Mouse (Mus musculus) liver, embryonic 16.5 days (tissue): ENCODE measurements at regions not wholly inside any gene's neighbourhood (a gene's known extent, or its start where the extent isn't known, plus 50 kb on each side); places are given as distances from the start of the nearest gene placed in this dataset.

Experiments used
- ATAC-seq: fragments of 200-750 bp; cut with Nextera tagmentation; 2 replicates; pipeline ENCODE4 v1.8.0; 2017; ENCODE audit warnings: low read depth, mild to moderate bottlenecking, moderate number of reproducible peaks, moderate library complexity
- H3K27ac ChIP-seq: fragments of 300-500 bp; sonication (generic); 2 replicates; pipeline ENCODE4 v1.5.1; 2014; ENCODE audit warnings: mild to moderate bottlenecking, low read length
- H3K27me3 ChIP-seq: fragments of 300-500 bp; sonication (generic); 2 replicates; pipeline ENCODE4 v1.6.1; 2014; ENCODE audit warnings: low read depth, low read length, mixed read lengths; ENCODE audit not compliant: control insufficient read depth, insufficient read depth
- H3K36me3 ChIP-seq: fragments of 300-500 bp; sonication (generic); 2 replicates; pipeline ENCODE4 v1.6.1; 2014; ENCODE audit warnings: mild to moderate bottlenecking; ENCODE audit not compliant: control insufficient read depth, insufficient read depth
- H3K4me1 ChIP-seq: fragments of 300-500 bp; sonication (generic); 2 replicates; pipeline ENCODE4 v1.6.1; 2014; ENCODE audit warnings: low read depth, low read length, mixed read lengths; ENCODE audit not compliant: control insufficient read depth
- H3K4me2 ChIP-seq: fragments of 300-500 bp; sonication (generic); 2 replicates; pipeline ENCODE4 v1.6.1; 2014; ENCODE audit warnings: low read depth, low read length, mixed read lengths
- H3K4me3 ChIP-seq: fragments of 300-500 bp; sonication (generic); 2 replicates; pipeline ENCODE4 v1.5.1; 2014; ENCODE audit warnings: low read depth, mild to moderate bottlenecking, low read length
- H3K9ac ChIP-seq: fragments of 300-500 bp; sonication (generic); 2 replicates; pipeline ENCODE4 v1.6.1; 2014; ENCODE audit warnings: low read depth, low read length
- H3K9me3 ChIP-seq: fragments of 300-500 bp; sonication (generic); replicated peaks from 2 replicates; pipeline ENCODE4 v1.6.1; 2016; ENCODE audit warnings: low read length; ENCODE audit not compliant: control insufficient read depth
- WGBS: fragments of 180-500 bp; shearing (Covaris S2); extraction: QIAGEN DNeasy Blood & Tissue Kit; methylation state at CpG from one replicate; pipeline ENCODE4 v1.1.7; 2014; ENCODE audit not compliant: insufficient replicate concordance; 5-methylcytosine and 5-hydroxymethylcytosine counted together

DNA sequence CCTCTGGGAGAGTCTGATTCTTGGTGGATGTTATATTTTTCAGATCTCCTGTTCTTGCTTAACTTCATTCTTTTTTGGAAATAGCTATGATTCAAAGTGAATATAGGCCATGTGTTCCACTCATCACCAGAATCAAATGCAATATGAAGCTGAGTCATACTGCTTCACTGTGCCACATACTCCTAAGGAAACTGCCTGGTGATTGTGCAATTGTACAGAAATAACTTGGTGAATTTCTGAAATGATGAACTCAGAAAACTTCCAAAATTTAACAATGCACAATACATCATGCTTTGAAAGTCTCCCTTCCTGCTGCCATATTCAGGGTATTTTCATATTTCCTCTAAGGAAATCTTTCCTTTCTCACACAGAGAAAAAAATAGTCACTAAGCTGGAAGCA is 518.9 kb upstream of the Pbx1 start:
- no peak overlapping the region for H3K9ac ChIP-seq
- H3K4me2 ChIP-seq, result no peak overlapping the region
- no peak for ATAC-seq
- no peaks in the 10 kb centered on the region for H3K4me1 ChIP-seq
- no peaks in the 10 kb centered on the region for H3K9me3 ChIP-seq
- no peaks in the 10 kb centered on the region for H3K27me3 ChIP-seq
- H3K36me3 ChIP-seq, result no peaks in the 10 kb centered on the region
- no peak overlapping the region for H3K4me3 ChIP-seq
- H3K27ac ChIP-seq, result no peak overlapping the region

DNA sequence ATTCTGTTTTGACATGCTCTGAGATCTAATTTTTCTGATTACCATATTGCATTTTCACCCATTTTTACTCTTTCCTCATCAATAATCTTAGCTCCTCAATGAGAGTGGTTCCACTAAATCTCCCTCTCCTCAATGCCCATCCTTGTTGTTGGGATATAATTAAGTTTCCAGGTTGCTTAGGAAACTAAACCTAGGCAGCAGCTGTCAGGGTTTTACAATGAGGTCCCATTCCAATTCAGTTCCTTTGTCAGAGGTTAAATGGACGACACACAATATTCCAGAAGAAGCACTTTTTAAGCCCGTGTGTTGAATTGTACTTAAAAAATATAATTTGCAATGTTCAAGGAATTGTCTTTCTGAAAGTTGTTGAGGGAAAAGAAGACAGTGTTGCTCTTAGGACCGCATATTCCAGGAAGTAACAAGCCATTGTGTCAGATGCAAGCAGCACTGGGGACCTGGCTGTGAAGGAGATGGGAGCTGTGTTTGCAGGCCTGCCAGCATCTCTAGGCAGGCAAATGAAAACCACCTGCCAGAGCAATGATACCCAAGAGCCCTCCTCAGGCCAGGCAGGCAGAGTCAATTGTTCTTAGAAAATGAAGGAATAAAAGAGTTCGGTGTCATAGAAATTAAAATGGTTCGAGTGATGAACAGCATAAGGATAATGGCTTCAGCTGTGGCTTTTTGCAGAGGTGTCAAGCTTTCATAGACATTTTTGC is 492.2 kb upstream of the Pbx1 start:
- no peak overlapping the region for H3K4me3 ChIP-seq
- no peaks in the 10 kb centered on the region for H3K4me1 ChIP-seq
- no peaks in the 10 kb centered on the region for H3K9me3 ChIP-seq
- 56% methylated on average over 5 of the region's 5 CpGs for WGBS
- no peaks in the 10 kb centered on the region for H3K27me3 ChIP-seq
- H3K36me3 ChIP-seq, result no peaks in the 10 kb centered on the region
- H3K4me2 ChIP-seq, result no peak overlapping the region
- H3K27ac ChIP-seq, result no peak overlapping the region
- no peak for ATAC-seq
- no peak overlapping the region for H3K9ac ChIP-seq

DNA sequence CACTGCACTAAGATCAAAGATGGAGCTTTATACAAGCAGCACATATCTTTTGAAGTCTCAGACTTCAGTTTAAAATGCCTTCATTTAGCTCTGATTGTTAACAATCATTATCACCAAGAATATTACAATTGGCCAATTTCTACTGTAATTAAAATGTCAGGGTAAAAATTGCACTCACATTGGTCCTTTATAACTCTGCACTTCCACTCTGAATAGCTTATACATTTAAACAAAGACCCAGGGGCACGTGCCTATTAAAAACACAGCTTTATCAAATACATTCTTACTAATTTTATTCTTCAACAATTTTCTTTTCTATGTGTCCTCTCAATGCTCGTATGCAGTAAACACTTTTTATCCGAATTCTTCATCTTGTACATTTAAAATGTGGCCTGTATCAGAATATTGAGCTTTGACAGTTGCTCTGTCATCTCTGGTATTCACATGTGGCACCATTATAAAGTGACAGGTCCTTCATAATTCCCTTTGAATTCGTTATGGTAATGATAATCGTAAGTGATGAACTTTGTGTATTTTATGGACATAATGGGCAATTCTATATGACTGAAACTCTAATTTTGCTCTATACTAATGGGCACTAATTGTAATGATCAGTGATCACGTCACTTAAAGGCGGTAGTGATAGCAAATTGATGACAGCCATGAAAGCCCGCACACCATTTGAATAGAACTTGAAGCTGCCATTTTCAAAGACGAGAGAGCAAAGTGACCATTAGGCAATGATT is 486.4 kb upstream of the Pbx1 start:
- Histone ChIP-seq H3K4me1 (no peaks in the 10 kb centered on the region), H3K27me3 (no peaks in the 10 kb centered on the region), H3K4me2 (no peak overlapping the region), H3K36me3 (no peaks in the 10 kb centered on the region), H3K9me3 (no peaks in the 10 kb centered on the region), H3K4me3 (no peak overlapping the region), H3K27ac (no peak overlapping the region), H3K9ac (no peak overlapping the region)
- WGBS, result 61% methylated on average over 9 of the region's 9 CpGs
- ATAC-seq, result no peak

DNA sequence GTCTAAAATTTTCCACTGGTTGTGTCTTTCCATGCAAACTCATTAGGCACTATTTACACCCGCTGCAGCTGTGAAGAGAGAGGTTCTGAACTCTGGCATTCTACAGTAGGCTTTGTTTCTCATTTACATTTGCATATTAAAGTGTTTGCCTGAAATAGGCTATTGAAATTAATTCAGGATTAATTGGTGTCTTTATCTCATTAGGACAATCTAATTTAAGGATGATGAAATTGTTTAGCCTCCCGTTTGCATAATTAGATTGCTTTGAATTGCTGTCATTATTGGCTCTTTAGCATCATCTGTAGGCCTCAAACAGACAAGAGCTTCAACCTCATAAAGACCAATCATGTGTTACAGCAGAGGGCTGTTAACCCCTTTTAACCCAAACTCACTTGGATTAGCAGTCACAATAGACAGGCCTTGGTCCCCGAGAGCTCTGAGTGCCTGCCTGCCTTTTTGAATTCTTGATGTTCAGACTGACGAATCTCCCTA is 476.7 kb upstream of the Pbx1 start:
- WGBS, result 53% methylated on average over 4 of the region's 4 CpGs
- no peaks in the 10 kb centered on the region for H3K4me1 ChIP-seq
- no peaks in the 10 kb centered on the region for H3K36me3 ChIP-seq
- H3K27me3 ChIP-seq, result no peaks in the 10 kb centered on the region
- no peaks in the 10 kb centered on the region for H3K9me3 ChIP-seq
- H3K9ac ChIP-seq, result no peak overlapping the region
- H3K4me3 ChIP-seq, result no peak overlapping the region
- ATAC-seq, result no peak
- H3K27ac ChIP-seq, result no peak overlapping the region
- no peak overlapping the region for H3K4me2 ChIP-seq

DNA sequence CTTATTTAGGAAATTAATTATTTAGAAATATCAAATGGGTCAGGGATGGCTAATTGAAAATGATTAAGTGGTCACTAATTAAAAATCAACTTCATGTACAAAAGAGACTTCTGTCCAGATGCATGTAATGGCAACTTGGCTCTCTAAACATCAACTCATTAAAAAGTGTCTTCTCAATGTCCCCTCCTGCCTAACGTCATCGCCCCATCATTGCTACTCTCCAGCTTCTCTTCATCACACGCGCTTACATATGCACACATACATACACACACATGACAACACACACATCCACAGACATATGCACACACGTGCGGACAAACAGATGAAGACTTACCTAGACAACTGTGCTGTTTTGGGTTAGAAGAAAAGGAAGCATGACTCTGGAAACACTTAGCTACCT is 476.1 kb upstream of the Pbx1 start:
- Histone ChIP-seq H3K9me3 (no peaks in the 10 kb centered on the region), H3K4me1 (no peaks in the 10 kb centered on the region), H3K4me2 (no peak overlapping the region), H3K36me3 (no peaks in the 10 kb centered on the region), H3K4me3 (no peak overlapping the region), H3K9ac (no peak overlapping the region), H3K27me3 (no peaks in the 10 kb centered on the region), H3K27ac (no peak overlapping the region)
- no peak for ATAC-seq
- WGBS, result 74% methylated on average over 6 of the region's 6 CpGs

DNA sequence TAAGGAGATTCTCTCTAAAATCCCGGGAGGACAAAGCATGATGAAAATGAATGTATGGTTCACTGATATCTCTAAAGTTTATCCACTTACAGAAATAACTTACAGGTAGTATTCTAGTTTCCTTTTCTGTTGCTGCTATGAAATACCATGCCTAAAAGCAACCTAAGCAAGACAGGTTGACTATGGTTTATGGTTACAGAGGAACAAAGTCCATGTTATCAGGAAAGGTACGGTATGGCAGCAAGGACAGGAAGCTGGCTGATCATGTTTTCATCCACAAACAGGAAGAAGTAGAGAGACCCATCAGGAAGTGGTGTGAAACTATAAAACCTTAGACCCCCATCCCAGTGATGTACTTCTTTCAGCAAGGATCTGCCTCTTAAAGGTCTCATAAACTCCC is 466.4 kb upstream of the Pbx1 start:
- H3K9me3 ChIP-seq, result no peaks in the 10 kb centered on the region
- H3K27me3 ChIP-seq, result no peaks in the 10 kb centered on the region
- no peak overlapping the region for H3K27ac ChIP-seq
- no peak for ATAC-seq
- H3K4me1 ChIP-seq, result no peaks in the 10 kb centered on the region
- no peak overlapping the region for H3K4me3 ChIP-seq
- H3K36me3 ChIP-seq, result no peaks in the 10 kb centered on the region
- 29% methylated on average over 2 of the region's 2 CpGs for WGBS
- H3K4me2 ChIP-seq, result no peak overlapping the region
- no peak overlapping the region for H3K9ac ChIP-seq

DNA sequence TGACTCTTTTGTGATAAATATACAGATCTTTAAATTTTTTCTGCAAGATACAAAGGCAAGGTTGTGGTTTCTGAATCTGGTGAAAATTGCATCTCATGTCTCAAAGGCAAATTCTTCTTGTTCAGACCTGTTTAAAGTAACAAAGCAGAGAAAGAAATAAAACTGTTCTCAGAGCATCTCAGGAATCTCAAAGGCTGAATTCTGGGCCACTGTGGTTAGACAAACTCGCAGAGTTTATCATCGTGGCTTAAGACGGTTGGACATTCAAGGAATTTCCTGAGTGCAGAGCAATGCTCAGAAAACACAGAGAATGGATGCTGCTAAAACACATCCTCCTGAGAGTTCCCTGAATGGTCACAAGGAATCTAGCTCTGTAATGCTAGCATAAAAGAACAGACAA is 429.5 kb upstream of the Pbx1 start:
- 23% methylated on average over 3 of the region's 3 CpGs for WGBS
- no peak for ATAC-seq
- H3K27ac ChIP-seq, result no peak overlapping the region
- no peaks in the 10 kb centered on the region for H3K27me3 ChIP-seq
- H3K9ac ChIP-seq, result no peak overlapping the region
- no peaks in the 10 kb centered on the region for H3K4me1 ChIP-seq
- no peaks in the 10 kb centered on the region for H3K9me3 ChIP-seq
- H3K4me3 ChIP-seq, result no peak overlapping the region
- no peak overlapping the region for H3K4me2 ChIP-seq
- no peaks in the 10 kb centered on the region for H3K36me3 ChIP-seq

DNA sequence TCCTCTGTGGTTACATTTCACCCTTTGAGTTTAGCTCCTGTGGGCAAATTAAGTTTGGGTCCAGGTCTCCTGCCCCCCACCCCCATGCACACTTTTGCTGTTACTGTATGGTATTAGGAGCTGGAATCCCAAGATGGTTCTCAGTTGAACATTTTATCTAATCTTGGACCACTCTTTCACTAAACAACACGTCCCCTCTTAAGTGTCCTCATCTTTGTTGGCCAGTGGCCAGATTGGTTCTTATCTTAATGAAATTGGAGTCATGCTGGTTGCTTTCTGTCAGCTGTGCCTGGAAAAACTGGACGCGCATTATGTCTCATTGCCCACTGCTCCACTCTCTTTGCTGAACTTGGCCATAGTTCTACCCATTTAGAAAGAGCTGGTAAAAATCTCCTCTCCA is 391.1 kb upstream of the Pbx1 start:
- no peak for ATAC-seq
- Histone ChIP-seq H3K27me3 (no peaks in the 10 kb centered on the region), H3K36me3 (no peaks in the 10 kb centered on the region), H3K27ac (no peak overlapping the region), H3K4me2 (no peak overlapping the region), H3K9ac (no peak overlapping the region), H3K4me3 (no peak overlapping the region), H3K9me3 (no peaks in the 10 kb centered on the region), H3K4me1 (no peaks in the 10 kb centered on the region)
- 50% methylated on average over 3 of the region's 3 CpGs for WGBS

DNA sequence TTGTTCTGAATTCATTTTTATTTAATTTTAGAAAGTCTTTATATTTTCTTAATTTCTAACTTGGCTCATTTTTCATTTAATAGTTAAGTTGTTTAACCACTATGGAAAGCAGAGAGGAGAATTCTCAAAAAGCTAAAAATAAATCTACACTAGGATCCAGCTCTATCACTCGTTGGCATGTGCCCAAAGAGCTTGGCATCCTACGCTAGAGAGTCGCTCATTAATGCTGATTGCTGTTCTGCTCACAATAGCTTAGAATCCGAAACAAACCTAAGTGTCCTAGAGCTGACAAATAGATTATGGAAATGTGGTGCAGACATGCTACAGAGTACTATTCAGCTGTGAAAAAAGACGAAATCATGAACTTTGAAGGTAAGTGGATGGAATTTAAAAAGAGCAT is 386.3 kb upstream of the Pbx1 start:
- Histone ChIP-seq H3K4me1 (no peaks in the 10 kb centered on the region), H3K9me3 (no peaks in the 10 kb centered on the region), H3K27ac (no peak overlapping the region), H3K4me2 (no peak overlapping the region), H3K9ac (no peak overlapping the region), H3K27me3 (no peaks in the 10 kb centered on the region), H3K36me3 (no peaks in the 10 kb centered on the region), H3K4me3 (no peak overlapping the region)
- ATAC-seq, result no peak
- WGBS, result 52% methylated on average over 5 of the region's 5 CpGs
